Mouse (Mus musculus) MEL (cell line): ENCODE data around the gene Hes3.

Experiments used
- CHD2 ChIP-seq: IDR thresholded peaks from 2 replicates; pipeline ENCODE4 v1.6.1; 2011; ENCODE audit warnings: low read length, improper control_type of control experiment
- CTCF ChIP-seq, 3 experiments: IDR thresholded peaks in 2 of 3; conservative IDR thresholded peaks in 1 of 3; 2 replicates each; pipeline ENCODE4 v1.5.1; 2011 to 2012; ENCODE audit warnings: low read length in 3 of 3, low read depth in 2 of 3, mild to moderate bottlenecking in 2 of 3, improper control_type of control experiment in 1 of 3, inconsistent platforms in 1 of 3, mixed read lengths in 1 of 3, moderate library complexity in 1 of 3; ENCODE audit not compliant: control insufficient read depth in 1 of 3, insufficient read depth in 1 of 3, poor library complexity in 1 of 3, severe bottlenecking in 1 of 3
- GABPA ChIP-seq: IDR thresholded peaks from 2 replicates; pipeline ENCODE4 v1.6.1; 2012; ENCODE audit warnings: low read depth, mild to moderate bottlenecking, inconsistent platforms, low read length, improper control_type of control experiment, moderate library complexity
- JUND ChIP-seq: IDR thresholded peaks from 2 replicates; pipeline ENCODE4 v1.6.1; 2011; ENCODE audit warnings: low read depth, mild to moderate bottlenecking, improper control_type of control experiment, low read length
- MEF2A ChIP-seq: IDR thresholded peaks from 2 replicates; pipeline ENCODE4 v1.6.1; 2014; ENCODE audit warnings: low read depth, mild to moderate bottlenecking, inconsistent platforms, low read length, improper control_type of control experiment; ENCODE audit not compliant: poor library complexity, insufficient replicate concordance, severe bottlenecking; ENCODE audit errors: extremely low read depth
- NELFE ChIP-seq: IDR thresholded peaks from 2 replicates; pipeline ENCODE4 v1.6.1; 2011; ENCODE audit warnings: low read depth, low read length, improper control_type of control experiment
- POLR2A ChIP-seq, 2 experiments: IDR thresholded peaks; 2 replicates each; pipeline ENCODE4 v1.6.1; 2011 to 2012; ENCODE audit warnings: low read length in 2 of 2, mild to moderate bottlenecking in 2 of 2, control low read depth in 1 of 2, improper control_type of control experiment in 1 of 2, low read depth in 1 of 2, moderate library complexity in 1 of 2; ENCODE audit not compliant: control insufficient read depth in 1 of 2, insufficient read depth in 1 of 2, poor library complexity in 1 of 2
- TBP ChIP-seq: IDR thresholded peaks from 2 replicates; pipeline ENCODE4 v1.8.0; 2011; ENCODE audit warnings: low read depth, low read length, improper control_type of control experiment

DNA sequence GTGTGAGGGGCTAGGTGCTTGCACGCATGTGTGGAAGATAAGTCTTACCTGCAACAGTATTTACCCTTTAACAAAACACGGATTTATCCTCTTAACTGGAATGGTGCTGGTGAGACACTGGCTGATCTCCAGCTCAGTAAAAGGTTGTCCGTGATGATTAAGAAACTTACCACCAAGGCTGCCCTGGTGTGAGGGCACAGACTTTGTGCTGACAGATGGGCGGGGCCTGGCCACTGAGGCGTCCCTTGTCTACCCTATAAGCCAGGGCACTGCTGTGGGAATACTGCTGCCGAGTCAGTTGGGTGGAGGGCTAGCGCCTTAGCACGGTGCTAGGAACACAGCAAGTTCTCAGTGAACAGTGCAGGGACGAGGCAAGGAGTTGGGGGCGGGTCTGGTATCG lies 10.6 kb upstream of the Hes3 start:
- TF ChIP-seq CTCF (IDR thresholded peaks at IDR 0.05 in 2 of 3, conservative IDR thresholded peaks at IDR 0.05 in 1 of 3; ENCODE audit: control insufficient read depth in 1 of 3, insufficient read depth in 1 of 3, low read depth in 2 of 3, low read length in 3 of 3, poor library complexity in 1 of 3, severe bottlenecking in 1 of 3) (no peak), POLR2A (IDR thresholded peaks at IDR 0.05; ENCODE audit: control insufficient read depth in 1 of 2, insufficient read depth in 1 of 2, low read depth in 1 of 2, low read length in 2 of 2, poor library complexity in 1 of 2) (no peak), NELFE (no peak), TBP (no peak), JUND (no peak), CHD2 (no peak), MEF2A (no peak), GABPA (no peak)
